Mouse (Mus musculus) testis, adult 2 months (tissue): ENCODE data around the gene Ninj1.

ENCODE experiments used
- CTCF ChIP-seq: fragments of 200-500 bp; IDR thresholded peaks from 2 replicates; pipeline ENCODE4 v1.5.1; 2012; ENCODE audit warnings: low read depth, mild to moderate bottlenecking, inconsistent platforms, low read length, moderate library complexity; ENCODE audit not compliant: control insufficient read depth, insufficient read depth, insufficient replicate concordance
- POLR2A ChIP-seq: fragments of 200-500 bp; IDR thresholded peaks from 2 replicates; pipeline ENCODE4 v1.6.1; 2012; ENCODE audit warnings: low read depth, mild to moderate bottlenecking, inconsistent platforms, low read length, moderate library complexity; ENCODE audit not compliant: control insufficient read depth

GRCm38 (mm10) chr13:49146698-49147006 lies 40.6 kb upstream of the Ninj1 start:
- no peak for TF ChIP-seq CTCF
- no peak for TF ChIP-seq POLR2A
